Mouse (Mus musculus): ENCODE measurements at regions not wholly inside any gene's neighbourhood (a gene's known extent, or its start where the extent isn't known, plus 50 kb on each side); places are given as distances from the start of the nearest gene placed in this dataset.

- Histone ChIP-seq H3ac (ENCODE audit: control insufficient read depth, insufficient read length, low read depth) (no peak overlapping the region), H3K4me3 (ENCODE audit: insufficient read depth, poor library complexity, severe bottlenecking) (no peak overlapping the region), H3K27me3 (ENCODE audit: control insufficient read depth, insufficient read depth, insufficient read length) (no peaks in the 10 kb centered on the region), H3K36me3 (ENCODE audit: control insufficient read depth, insufficient read depth) (no peaks in the 10 kb centered on the region), H3K79me2 (ENCODE audit: control insufficient read depth, insufficient read depth) (no peaks in the 10 kb centered on the region), H3K79me3 (ENCODE audit: low read depth) (no peaks in the 10 kb centered on the region)
- TF ChIP-seq MYOG (IDR thresholded peaks at IDR 0.05; ENCODE audit: control insufficient read depth, extremely low read depth, insufficient read length) = no peak
- no peak for TF ChIP-seq CEBPB (IDR thresholded peaks at IDR 0.05; ENCODE audit: low read depth)
- TF ChIP-seq MAX (IDR thresholded peaks at IDR 0.05) = no peak
- TF ChIP-seq MYOD1 (IDR thresholded peaks at IDR 0.05; ENCODE audit: control insufficient read depth, insufficient read length, low read depth) = no peak
- TF ChIP-seq FOSL1 (IDR thresholded peaks at IDR 0.05; ENCODE audit: insufficient read depth, low read length, poor library complexity, severe bottlenecking) = no peak
- no peak for TF ChIP-seq CTCF (IDR thresholded peaks at IDR 0.05; ENCODE audit: control insufficient read depth, insufficient read depth, insufficient read length)
- no peak for TF ChIP-seq USF1 (IDR thresholded peaks at IDR 0.05; ENCODE audit: low read depth)
Observed at GRCm38 (mm10) chr13:39440336-39440735, 479.7 kb upstream of the Slc35b3 start.

DNA sequence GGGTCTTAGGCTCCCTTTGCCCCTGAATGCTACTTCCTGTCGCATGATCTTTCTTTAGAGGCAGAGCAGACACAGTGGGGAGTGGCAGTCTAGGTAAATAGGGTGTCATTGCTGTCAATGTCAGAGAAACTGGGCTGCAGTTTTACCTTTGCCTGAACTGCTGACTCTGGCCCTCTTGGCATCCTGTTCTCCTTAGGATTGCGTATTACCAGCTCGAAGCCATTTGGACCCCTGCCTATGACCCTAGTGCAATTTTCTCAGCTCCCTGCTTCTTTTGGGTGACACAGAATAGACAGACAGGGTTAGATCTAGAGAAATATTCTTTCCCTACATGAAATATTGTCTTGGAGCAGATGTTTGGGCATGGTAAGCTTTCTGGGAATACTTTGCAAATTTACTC, 467.3 kb upstream of the Slc35b3 start:
- H3K79me3 ChIP-seq (ENCODE audit: low read depth) = no peaks in the 10 kb centered on the region
- H3K79me2 ChIP-seq (ENCODE audit: control insufficient read depth, insufficient read depth) = no peaks in the 10 kb centered on the region
- H3K36me3 ChIP-seq (ENCODE audit: control insufficient read depth, insufficient read depth) = no peaks in the 10 kb centered on the region
- TF ChIP-seq FOSL1 (IDR thresholded peaks at IDR 0.05; ENCODE audit: insufficient read depth, low read length, poor library complexity, severe bottlenecking) (no peak), CEBPB (IDR thresholded peaks at IDR 0.05; ENCODE audit: low read depth) (no peak), MYOG (IDR thresholded peaks at IDR 0.05; ENCODE audit: control insufficient read depth, extremely low read depth, insufficient read length) (no peak), CTCF (IDR thresholded peaks at IDR 0.05; ENCODE audit: control insufficient read depth, insufficient read depth, insufficient read length) (no peak), MYOD1 (IDR thresholded peaks at IDR 0.05; ENCODE audit: control insufficient read depth, insufficient read length, low read depth) (no peak), MAX (IDR thresholded peaks at IDR 0.05) (no peak), USF1 (IDR thresholded peaks at IDR 0.05; ENCODE audit: low read depth) (no peak)
- no peaks in the 10 kb centered on the region for H3K27me3 ChIP-seq (ENCODE audit: control insufficient read depth, insufficient read depth, insufficient read length)
- H3ac ChIP-seq (ENCODE audit: control insufficient read depth, insufficient read length, low read depth) = no peak overlapping the region
- H3K4me3 ChIP-seq (ENCODE audit: insufficient read depth, poor library complexity, severe bottlenecking) = no peak overlapping the region

DNA sequence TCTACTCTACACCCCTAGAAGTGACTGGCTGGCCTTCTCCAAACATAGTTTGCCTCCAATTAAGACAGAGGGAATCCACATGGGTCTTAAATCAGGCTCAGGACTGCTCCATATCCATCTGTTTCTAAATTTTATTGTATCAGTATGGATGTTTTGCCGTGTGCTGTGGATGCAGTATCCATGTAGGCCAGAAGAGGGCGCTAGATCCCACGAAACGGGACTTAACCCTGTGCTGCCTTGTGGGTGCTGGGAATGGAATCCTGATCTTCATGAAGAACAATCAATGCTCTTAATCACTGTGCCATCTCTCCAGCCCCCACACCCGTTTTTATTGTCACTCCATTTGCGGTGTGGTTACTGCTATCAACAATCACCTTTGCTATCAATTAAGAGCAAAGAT, 465.3 kb upstream of the Slc35b3 start:
- Histone ChIP-seq H3K79me2 (ENCODE audit: control insufficient read depth, insufficient read depth) (no peaks in the 10 kb centered on the region), H3K27me3 (ENCODE audit: control insufficient read depth, insufficient read depth, insufficient read length) (no peaks in the 10 kb centered on the region), H3K4me3 (ENCODE audit: insufficient read depth, poor library complexity, severe bottlenecking) (no peak overlapping the region), H3K36me3 (ENCODE audit: control insufficient read depth, insufficient read depth) (no peaks in the 10 kb centered on the region), H3ac (ENCODE audit: control insufficient read depth, insufficient read length, low read depth) (no peak overlapping the region), H3K79me3 (ENCODE audit: low read depth) (no peaks in the 10 kb centered on the region)
- TF ChIP-seq MAX (IDR thresholded peaks at IDR 0.05) (no peak), MYOG (IDR thresholded peaks at IDR 0.05; ENCODE audit: control insufficient read depth, extremely low read depth, insufficient read length) (no peak), CTCF (IDR thresholded peaks at IDR 0.05; ENCODE audit: control insufficient read depth, insufficient read depth, insufficient read length) (no peak), USF1 (IDR thresholded peaks at IDR 0.05; ENCODE audit: low read depth) (no peak), MYOD1 (IDR thresholded peaks at IDR 0.05; ENCODE audit: control insufficient read depth, insufficient read length, low read depth) (no peak), FOSL1 (IDR thresholded peaks at IDR 0.05; ENCODE audit: insufficient read depth, low read length, poor library complexity, severe bottlenecking) (no peak), CEBPB (IDR thresholded peaks at IDR 0.05; ENCODE audit: low read depth) (no peak)

DNA sequence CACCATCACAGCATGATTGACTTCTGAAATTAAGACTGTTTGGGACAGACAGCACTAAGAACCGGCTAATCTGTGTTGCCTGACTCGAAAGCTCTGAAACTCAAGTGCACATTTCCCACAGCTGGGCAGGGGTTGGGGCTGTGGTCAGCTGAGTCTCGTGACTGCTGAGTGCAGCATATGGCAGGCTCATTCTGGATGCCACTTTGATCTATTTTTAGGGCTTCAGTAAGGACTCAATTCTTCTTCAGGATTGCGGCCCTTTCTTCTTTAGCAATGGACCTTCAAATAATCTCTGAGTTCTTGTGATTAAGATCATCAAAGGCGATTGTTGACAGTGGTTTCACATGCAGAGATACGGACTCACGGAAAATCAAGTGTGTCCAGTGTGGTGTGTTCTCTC, 457.5 kb upstream of the Slc35b3 start:
- Histone ChIP-seq H3K27me3 (ENCODE audit: control insufficient read depth, insufficient read depth, insufficient read length) (no peaks in the 10 kb centered on the region), H3K4me3 (ENCODE audit: insufficient read depth, poor library complexity, severe bottlenecking) (no peak overlapping the region), H3K36me3 (ENCODE audit: control insufficient read depth, insufficient read depth) (no peaks in the 10 kb centered on the region), H3ac (ENCODE audit: control insufficient read depth, insufficient read length, low read depth) (no peak overlapping the region), H3K79me2 (ENCODE audit: control insufficient read depth, insufficient read depth) (no peaks in the 10 kb centered on the region), H3K79me3 (ENCODE audit: low read depth) (no peaks in the 10 kb centered on the region)
- no peak for TF ChIP-seq FOSL1 (IDR thresholded peaks at IDR 0.05; ENCODE audit: insufficient read depth, low read length, poor library complexity, severe bottlenecking)
- no peak for TF ChIP-seq CTCF (IDR thresholded peaks at IDR 0.05; ENCODE audit: control insufficient read depth, insufficient read depth, insufficient read length)
- TF ChIP-seq USF1 (IDR thresholded peaks at IDR 0.05; ENCODE audit: low read depth) = no peak
- no peak for TF ChIP-seq MYOG (IDR thresholded peaks at IDR 0.05; ENCODE audit: control insufficient read depth, extremely low read depth, insufficient read length)
- no peak for TF ChIP-seq CEBPB (IDR thresholded peaks at IDR 0.05; ENCODE audit: low read depth)
- no peak for TF ChIP-seq MYOD1 (IDR thresholded peaks at IDR 0.05; ENCODE audit: control insufficient read depth, insufficient read length, low read depth)
- no peak for TF ChIP-seq MAX (IDR thresholded peaks at IDR 0.05)

GRCm38 (mm10) chr13:39411471-39412251, 451.0 kb upstream of the Slc35b3 start:
- Histone ChIP-seq H3K27me3 (ENCODE audit: control insufficient read depth, insufficient read depth, insufficient read length) (no peaks in the 10 kb centered on the region), H3K4me3 (ENCODE audit: insufficient read depth, poor library complexity, severe bottlenecking) (no peak overlapping the region)
- TF ChIP-seq MAX (IDR thresholded peaks at IDR 0.05) = no peak
- no peak for TF ChIP-seq CEBPB (IDR thresholded peaks at IDR 0.05; ENCODE audit: low read depth)
- TF ChIP-seq CTCF (IDR thresholded peaks at IDR 0.05; ENCODE audit: control insufficient read depth, insufficient read depth, insufficient read length) = no peak
- no peak for TF ChIP-seq MYOD1 (IDR thresholded peaks at IDR 0.05; ENCODE audit: control insufficient read depth, insufficient read length, low read depth)
- TF ChIP-seq USF1 (IDR thresholded peaks at IDR 0.05; ENCODE audit: low read depth) = no peak
- no peak for TF ChIP-seq MYOG (IDR thresholded peaks at IDR 0.05; ENCODE audit: control insufficient read depth, extremely low read depth, insufficient read length)
- no peak for TF ChIP-seq FOSL1 (IDR thresholded peaks at IDR 0.05; ENCODE audit: insufficient read depth, low read length, poor library complexity, severe bottlenecking)

More at GRCm38 (mm10) chr13:39411471-39412251, 451.0 kb upstream of the Slc35b3 start:
- Histone ChIP-seq H3K79me2 (ENCODE audit: control insufficient read depth, insufficient read depth) (no peaks in the 10 kb centered on the region), H3K79me3 (ENCODE audit: low read depth) (no peaks in the 10 kb centered on the region), H3K36me3 (ENCODE audit: control insufficient read depth, insufficient read depth) (no peaks in the 10 kb centered on the region), H3ac (ENCODE audit: control insufficient read depth, insufficient read length, low read depth) (no peak overlapping the region)

Measured in C2C12 (cell line).